Mouse (Mus musculus): ENCODE measurements around the gene Vldlr. TPM values are rescaled to one million over a fixed set of nuclear protein-coding genes. Genes with fewer than 3 reads are reported as not detected.

Gene Vldlr
- polyA plus RNA-seq, 1 experiment from 2014 or later, result 3.4 TPM

Other genes starting within 250 kb of the Vldlr start
- not detected in 2 replicates for gene Kcnv2, start 106.1 kb downstream of the Vldlr start, polyA plus RNA-seq (2016; fragmentation: Nextera tagmentation; extraction: Ambion mirVana)
- gene Pum3, start 213.3 kb downstream of the Vldlr start, polyA plus RNA-seq (2016; fragmentation: Nextera tagmentation; extraction: Ambion mirVana), result 86.8 and 95.5 TPM in 2 replicates